Mouse (Mus musculus) spleen, embryonic (tissue): Measurements from ENCODE around the gene Capn9.

Experiments used
- CTCF ChIA-PET: fragments of 350-600 bp; sonication (Branson Sonifier 250); formaldehyde crosslinking; loops from one replicate; lab custom pipeline; 2022; lab: Charles Lee

Gene Capn9

DNA sequence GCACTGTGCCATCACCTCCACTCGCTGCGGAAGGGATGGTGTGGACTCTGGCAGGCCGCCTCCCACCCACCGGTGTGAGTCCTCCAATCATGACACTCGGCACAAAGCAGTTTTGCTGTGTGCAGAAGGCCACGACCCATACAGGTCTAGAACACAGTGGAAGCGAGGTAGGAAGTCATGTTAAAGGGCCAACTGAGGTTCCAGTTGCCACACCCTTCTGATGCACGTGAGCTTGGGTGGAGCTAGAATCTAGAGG, 59.3 kb downstream of the Capn9 start:
- CTCF ChIA-PET, result no interaction called here

DNA sequence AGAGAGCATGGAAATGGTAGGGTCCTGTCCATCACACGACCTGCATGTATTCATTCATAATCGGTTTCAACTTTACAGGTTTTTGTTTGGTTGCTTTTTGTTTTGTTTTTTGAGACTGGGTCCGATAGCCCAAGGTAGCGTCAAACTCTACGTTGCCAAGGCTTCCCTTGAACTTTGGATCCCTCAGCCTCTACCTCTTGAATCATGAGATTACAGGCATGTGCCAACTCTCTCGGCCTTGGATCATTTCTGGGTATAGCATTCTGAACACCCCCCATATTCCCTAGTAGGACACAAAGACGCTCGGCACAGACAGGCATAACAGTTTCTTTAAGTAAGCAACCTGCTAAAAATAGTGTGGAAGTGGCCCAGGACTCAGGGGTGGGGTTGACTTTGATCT, 65.7 kb downstream of the Capn9 start:
- CTCF ChIA-PET, result no interaction called here

DNA sequence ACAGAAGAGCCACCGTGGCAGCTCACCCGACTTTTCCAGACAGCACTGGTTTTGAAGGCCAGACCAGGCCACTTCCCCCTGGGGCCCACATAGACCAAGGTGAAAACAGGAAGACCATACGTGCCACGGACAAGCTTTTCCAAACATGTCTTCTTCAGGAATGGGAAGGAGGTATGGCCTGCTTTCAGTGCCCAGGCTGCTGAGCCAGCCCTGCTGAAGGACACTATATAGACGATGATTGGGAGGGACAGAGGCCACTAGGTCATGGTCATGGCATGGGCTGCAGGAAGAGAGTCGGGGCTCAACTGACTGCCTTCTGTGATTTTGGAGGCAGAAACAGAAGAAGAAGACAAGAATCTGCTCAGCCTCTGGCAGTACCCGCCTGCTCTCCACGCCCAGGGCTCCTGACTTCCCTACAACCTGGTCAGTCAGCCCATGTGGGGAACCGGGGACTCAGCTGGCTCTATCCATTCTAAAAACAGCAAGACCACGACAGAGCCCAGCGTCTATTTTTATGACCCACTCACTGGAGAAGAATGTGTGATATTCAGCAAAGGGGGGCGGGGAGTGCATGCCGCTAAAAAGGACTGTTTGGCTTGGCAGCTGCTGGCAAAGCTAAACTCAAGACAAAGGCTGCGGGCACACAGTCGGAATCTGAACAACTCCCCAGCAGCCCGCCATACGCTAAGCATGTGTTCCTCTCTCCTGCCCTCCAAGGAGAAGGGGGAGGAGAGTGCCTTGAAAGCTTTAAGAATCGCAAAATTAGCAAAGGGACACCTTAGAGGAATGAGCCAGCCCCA, 67.8 kb downstream of the Capn9 start:
- CTCF ChIA-PET, result no interaction called here

DNA sequence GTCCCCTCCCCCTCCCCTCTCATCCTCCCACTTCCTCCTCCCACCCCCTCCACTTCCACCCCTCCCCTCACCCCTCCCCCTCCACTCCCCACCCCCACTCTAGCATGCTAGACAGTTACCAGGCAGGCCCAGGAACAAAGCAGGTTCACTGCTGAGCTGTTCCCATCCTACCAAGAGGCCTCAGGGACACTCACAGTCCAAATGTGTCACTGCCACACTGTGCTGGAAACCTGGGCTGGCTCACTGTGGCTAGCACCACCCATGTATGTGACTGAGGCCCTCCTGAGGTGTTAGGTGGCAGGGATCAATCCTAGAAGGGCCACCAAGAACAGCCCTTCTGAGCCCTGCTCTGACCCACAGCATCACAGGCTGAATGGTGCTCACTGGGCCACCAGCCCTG, 72.4 kb downstream of the Capn9 start:
- CTCF ChIA-PET, result no interaction called here

DNA sequence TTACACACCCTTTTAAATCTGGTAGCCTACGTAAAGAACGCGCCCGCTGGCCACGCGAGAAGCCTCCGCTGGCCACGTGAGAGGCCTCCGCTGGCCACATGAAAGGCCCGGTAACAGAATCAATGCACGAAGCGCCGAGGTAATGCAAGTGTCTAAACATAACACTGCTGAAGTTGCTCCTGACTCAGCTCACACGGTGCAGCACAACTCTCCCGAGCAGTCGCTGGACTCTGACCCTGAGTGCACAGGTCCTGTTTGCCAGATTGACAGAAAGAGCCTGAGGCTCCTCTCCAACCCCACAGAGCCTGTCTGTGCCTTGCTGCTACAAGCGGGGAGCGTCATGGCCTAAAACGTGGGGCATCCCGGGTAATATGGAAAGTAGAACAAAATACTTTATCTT, 75.9 kb downstream of the Capn9 start:
- CTCF ChIA-PET, result no interaction called here

DNA sequence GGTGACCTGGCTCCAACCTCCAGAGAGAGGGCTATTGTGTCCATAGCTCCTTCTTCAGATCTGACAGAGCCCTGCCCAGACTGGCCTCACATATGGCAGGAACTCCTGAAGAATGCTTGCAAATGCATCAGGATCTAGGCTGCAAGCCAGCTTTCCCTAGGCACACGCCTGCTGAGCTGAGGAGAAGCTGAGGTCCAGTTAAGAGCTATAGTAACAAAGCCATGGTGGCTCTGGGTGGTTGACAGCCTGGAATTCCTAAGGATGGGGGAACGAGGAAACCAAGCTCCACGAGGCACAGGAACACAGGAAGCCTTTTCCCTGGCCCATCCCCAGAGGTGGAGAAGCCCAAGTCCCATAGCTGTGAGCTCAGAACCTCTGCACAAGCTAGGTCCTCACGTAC, 76.6 kb downstream of the Capn9 start:
- CTCF ChIA-PET, result no interaction called here

DNA sequence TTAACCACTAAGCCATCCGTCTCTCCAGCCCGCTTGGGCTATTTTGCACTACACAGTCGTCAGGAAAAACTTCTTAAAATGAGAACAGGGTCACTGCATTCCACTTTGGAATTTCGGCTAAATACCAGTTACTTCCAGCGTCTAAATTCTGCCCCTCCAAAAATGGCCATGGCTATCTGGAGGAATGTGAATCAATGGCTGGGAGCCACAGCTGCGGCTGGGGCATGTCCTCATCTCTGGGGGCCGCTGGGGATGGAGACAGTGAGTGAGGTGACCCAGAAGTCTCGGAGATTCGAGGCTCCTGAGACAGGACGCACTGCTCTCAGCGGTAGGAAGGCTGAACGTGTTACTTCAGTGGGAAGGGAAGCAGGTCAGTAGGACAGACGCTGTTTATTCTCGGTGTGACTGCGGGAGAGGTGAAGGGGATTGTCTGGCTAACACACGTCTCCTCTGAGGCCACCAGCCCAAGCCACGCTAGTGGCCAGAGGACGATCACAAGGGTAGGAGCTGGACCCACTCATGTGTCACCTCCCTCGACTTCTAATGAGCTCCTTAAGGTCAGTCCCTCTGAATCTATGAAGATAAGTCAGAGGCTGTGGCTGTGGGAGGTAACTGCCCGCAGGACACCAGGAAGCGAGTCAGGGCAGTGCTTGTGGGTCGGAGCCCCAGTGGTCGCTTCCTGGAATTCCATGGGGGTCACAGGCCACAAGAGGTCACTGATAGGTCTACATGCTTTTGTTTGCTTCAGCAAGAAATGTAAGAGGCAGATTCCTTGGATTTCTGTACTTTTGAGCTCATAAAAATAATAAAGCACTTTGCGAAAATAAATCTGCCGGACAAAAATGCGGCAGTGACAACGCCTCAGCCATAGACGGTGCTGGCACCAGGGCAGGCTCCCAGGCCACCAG, 77.9 kb downstream of the Capn9 start:
- CTCF ChIA-PET, result interaction anchor here (0.5 kb wide), 1 partner anchor 118 kb away, joined by 3 read pairs; no protein-coding TSS in a partner anchor

DNA sequence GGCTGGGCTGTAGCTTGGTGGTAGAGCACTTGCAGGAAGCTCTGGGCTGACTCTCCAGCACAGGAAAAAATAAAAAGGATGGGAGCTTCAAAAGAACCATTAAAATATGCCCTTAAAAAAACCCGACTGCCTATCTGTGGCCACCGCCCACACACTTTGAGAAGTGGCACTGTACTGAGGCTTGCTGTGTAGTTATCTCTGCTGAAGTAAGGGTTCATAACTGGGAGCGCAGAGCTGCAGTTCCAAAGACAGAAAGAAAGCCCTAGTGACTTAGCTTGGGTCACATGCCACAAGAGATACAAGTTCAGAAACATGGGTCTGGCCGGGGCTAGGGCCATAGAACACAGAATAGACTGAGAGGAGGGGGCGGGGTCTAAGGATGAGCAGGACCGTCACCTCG, 82.0 kb downstream of the Capn9 start:
- CTCF ChIA-PET, result no interaction called here

DNA sequence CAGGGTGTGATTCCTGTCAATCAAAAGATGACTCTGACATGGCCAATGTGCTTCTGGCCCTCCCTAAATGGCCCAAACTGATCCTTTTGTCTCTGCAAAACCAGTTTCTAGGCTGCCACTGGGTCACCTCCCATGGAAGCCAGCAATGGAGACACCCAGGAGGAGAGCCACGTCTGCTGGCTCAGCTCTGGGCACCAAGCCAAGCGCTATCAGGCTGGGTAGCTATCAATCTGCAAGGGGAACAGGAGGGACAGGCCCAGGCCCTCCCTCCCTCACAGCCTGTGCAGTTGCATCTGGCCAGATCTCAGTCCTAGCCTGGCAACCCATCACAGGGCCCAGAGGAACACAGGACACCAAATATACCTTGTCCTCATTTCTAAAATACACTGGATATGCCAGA, 82.5 kb downstream of the Capn9 start:
- CTCF ChIA-PET, result no interaction called here

DNA sequence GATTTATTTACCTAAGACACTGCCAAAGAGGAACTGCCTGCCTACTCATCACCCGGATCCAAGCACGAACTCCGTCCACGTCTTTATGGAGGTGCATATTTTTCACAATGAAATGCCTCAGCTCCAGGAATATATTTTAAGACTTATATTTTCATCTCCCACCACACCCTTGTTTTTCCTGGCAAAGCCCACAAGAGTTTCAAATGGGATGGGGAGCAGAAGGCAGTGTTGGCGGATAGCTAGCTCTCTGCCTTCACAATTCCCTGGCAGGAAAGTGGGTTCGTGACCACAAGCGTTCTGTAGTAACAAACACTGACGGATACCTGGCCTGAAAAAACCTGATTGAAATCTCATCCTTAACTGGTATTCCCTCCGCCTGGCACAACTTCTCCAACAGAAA, 85.9 kb downstream of the Capn9 start:
- CTCF ChIA-PET, result no interaction called here

DNA sequence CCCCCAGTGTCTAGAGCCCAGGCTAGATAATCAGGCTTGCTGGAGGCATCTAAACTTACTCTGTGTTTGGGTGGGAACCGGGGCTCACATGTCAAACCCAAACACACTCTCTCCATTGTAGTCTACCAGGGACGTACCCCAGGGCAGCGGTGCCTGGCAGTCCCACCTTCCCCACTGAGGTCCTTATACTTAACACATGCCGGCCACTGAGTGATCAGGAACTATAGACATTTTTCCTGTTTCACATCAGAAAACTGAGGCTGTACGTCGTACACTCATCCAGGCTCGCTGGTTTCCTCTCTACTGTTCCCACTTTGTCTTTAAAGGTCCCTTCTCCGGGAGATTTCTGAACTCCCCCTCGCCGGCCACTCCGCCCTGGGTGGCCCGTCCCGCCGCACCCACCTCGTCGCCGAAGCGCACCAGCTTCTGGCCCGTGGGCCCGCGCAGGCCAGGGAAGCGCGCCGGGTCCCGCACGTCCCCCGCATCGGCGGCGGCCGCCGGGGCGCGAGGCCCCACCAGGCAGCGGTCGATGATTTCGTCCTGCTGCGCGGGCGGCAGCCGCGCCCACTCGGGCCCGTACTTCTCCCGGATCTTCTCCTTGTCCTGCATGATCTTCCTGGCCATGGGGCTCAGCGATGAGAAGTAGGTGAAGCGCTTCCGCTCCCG, 86.7 kb downstream of the Capn9 start:
- CTCF ChIA-PET, result no interaction called here

DNA sequence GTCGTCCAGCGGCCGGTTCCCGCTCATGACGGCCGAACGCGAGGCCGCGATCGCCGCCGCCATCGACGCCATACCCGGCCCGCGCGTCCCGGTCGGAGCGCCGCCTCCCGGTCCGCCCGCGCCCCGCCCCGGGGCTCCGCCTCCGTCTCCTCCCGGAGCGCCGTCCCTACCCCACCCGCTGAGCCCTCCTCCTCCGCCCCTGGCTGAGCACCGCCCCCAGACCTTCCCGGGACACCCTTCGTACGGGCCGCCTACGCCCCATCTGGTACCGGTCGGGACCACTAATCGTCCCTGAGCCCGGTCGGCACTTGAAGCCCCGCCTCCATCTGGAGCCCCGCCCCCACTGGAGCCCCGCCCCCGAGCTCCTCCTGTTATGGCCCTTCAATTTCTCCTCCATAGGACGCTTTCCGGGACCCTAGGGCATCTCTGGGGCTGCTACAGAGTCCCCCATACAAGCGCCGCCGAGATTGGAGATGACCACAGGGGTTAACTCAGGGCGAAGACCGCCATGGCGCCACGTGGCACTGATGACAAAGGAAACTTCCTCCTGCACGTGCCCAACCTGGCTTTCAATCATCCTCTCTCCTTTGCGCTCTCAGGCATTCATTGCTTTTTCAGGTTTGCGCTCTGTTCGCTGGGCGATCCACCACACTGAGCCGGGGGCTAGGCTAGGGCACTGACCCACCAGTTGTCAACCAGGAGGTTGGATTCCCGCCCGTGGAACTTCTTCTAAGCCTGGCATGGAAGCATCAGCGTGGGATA, 87.4 kb downstream of the Capn9 start, which contains the start of gene 2310022B05Rik:
TSS of gene 2310022B05Rik (minus strand) at position 258 of the 762 bp plus-strand sequence.
- CTCF ChIA-PET, result interaction anchor here (0.6 kb wide), 1 partner anchor 1224 kb away, joined by 3 read pairs; no protein-coding TSS in a partner anchor

DNA sequence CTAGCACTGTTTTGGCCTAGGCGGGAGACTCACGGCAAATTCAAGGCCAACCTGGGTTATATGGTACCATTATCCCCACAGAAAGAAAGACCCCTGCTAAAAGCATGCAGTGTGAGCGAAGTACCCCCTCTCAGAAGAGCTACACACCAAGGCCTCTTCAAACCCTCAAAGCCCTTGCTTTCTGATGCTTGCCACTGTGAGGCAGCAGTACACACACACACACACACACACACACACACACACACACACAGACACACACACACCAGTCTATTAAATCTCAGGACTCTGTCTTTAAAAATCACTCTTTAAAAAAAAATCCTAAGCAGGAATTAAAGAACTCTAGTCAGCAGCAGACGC, 87.9 kb downstream of the Capn9 start:
- CTCF ChIA-PET, result interaction anchor here (0.6 kb wide), 1 partner anchor 1225 kb away, joined by 3 read pairs; no protein-coding TSS in a partner anchor

DNA sequence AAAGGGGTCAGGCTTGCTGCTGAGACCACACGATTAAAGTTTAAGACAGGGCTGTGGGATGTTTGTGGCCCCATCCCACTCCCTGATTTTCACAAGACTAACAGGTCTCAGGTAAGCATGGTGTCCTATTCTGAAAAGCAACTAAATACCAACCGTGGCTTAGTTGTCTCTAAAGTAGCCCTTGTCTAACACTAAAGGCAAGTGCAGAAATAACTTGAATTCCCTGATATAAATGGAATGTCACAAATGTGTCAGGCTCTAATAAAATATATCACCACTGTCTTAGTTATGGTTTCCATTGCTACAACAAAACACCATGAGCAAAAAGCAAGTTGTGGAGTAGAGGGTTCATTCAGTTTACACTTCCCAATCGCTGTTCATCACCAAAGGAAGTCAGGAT, 88.5 kb downstream of the Capn9 start:
- CTCF ChIA-PET, result interaction anchor here (0.7 kb wide), 1 partner anchor 1935 kb away, joined by 3 read pairs; no protein-coding TSS in a partner anchor
